Mouse (Mus musculus) embryonic fibroblast, embryonic 13.5 days (primary cell): ENCODE measurements around the gene Olfr521. TPM values are rescaled to one million over a fixed set of nuclear protein-coding genes. Genes with fewer than 3 reads are reported as not detected.
A peak's percentile ranks its signal among the peaks of the same experiment; 100 is the strongest.
"Not testable (repeated sequence)": the region's sequence is repeated elsewhere in the genome, so short reads cannot be mapped to it uniquely, and the experiment has no call there.

ENCODE experiments used
- H3K27ac ChIP-seq: 2 replicates; pipeline ENCODE4 v1.5.1; 2012; ENCODE audit warnings: low read length, control low read depth, inconsistent platforms; ENCODE audit not compliant: insufficient read depth
- H3K4me1 ChIP-seq: 2 replicates; pipeline ENCODE4 v1.6.1; 2011; ENCODE audit warnings: low read length; ENCODE audit not compliant: control insufficient read depth, insufficient read depth
- H3K4me3 ChIP-seq: 2 replicates; pipeline ENCODE4 v1.5.1; 2011; ENCODE audit warnings: mild to moderate bottlenecking, control low read depth, low read length; ENCODE audit not compliant: insufficient read depth
- CTCF ChIP-seq: IDR thresholded peaks from 2 replicates; pipeline ENCODE4 v1.5.1; 2011; ENCODE audit warnings: mild to moderate bottlenecking, control low read depth, low read length, moderate library complexity, borderline replicate concordance; ENCODE audit not compliant: insufficient read depth
- POLR2A ChIP-seq: IDR thresholded peaks from 2 replicates; pipeline ENCODE4 v1.6.1; 2011; ENCODE audit warnings: low read depth, mild to moderate bottlenecking, control low read depth, low read length, moderate library complexity
- polyA plus RNA-seq: library from polyadenylated mRNA; stranded (reverse); fragments of >200 nt; gene quantifications from 2 replicates; pipeline ENCODE4 v1.2.4, GENCODE M21; 2011; ENCODE audit warnings: low read depth; ENCODE audit not compliant: missing spikeins, insufficient read length

Olfr521 gene
- polyA plus RNA-seq, 1 experiment = not detected

DNA sequence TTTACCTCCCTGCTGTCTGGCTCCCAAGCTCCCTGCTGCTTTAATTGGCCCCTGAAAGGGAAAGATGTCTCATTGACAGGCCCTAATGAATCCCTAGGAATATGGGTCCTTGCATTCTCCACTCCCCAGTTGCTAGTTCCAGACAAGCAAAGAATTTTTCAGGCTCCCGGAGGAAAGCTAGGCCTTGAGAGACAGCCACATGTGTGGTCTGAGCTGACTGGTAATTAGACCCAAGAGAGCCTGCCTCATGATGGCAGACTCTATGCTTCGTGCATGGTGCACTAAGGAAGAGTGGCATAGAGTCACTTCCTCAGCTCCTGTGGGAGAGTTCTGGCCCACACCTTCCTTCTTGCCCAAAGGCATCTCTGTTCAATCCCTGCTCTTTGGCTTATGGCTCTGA is 24.6 kb downstream of the Olfr521 start:
- TF ChIP-seq CTCF (no peak), POLR2A (no peak)

DNA sequence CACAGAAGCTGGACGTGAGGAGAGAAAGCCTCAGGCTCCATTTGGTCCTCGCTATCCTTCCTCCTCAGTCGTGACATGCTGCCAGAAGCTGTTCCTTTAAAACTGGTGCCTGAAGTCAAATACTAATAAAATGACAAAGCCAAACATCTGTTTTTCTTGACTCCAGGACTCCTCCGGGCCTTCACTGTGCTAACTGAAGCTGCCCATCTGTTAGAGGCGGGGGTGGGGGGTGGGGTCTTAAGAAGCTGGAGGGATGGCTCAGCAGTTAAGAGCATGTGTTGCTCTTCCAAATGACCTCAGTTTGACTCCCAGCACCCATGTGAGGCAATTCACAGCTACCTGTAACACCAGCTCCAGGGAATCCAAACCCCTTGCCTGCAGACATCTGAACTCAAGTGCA is 25.3 kb downstream of the Olfr521 start:
- H3K4me1 ChIP-seq = no peaks in the 10 kb centered on the region

More for the DNA sequence above, 24.6 kb downstream of the Olfr521 start:
- Histone ChIP-seq H3K4me1 (no peaks in the 10 kb centered on the region), H3K4me3 (no peak overlapping the region), H3K27ac (no peak overlapping the region)

GRCm38 (mm10) chr7:99790816-99791215 is 27.5 kb downstream of the Olfr521 start:
- Histone ChIP-seq H3K27ac (no peak overlapping the region), H3K4me1 (no peaks in the 10 kb centered on the region), H3K4me3 (no peak overlapping the region)
- no peak for TF ChIP-seq CTCF
- no peak for TF ChIP-seq POLR2A

More for the DNA sequence above, 25.3 kb downstream of the Olfr521 start:
- TF ChIP-seq POLR2A = no peak
- TF ChIP-seq CTCF = no peak
- H3K27ac ChIP-seq = no peak overlapping the region
- H3K4me3 ChIP-seq = no peak overlapping the region

GRCm38 (mm10) chr7:99794096-99794495 is 30.8 kb downstream of the Olfr521 start:
- H3K4me1 ChIP-seq = no peaks in the 10 kb centered on the region
- no peak overlapping the region for H3K27ac ChIP-seq
- no peak overlapping the region for H3K4me3 ChIP-seq
- no peak for TF ChIP-seq CTCF
- no peak for TF ChIP-seq POLR2A

GRCm38 (mm10) chr7:99795192-99795981 is 32.1 kb downstream of the Olfr521 start:
- Histone ChIP-seq H3K4me1 (no peaks in the 10 kb centered on the region), H3K4me3 (no peak overlapping the region), H3K27ac (no peak overlapping the region)
- no peak for TF ChIP-seq POLR2A
- no peak for TF ChIP-seq CTCF

DNA sequence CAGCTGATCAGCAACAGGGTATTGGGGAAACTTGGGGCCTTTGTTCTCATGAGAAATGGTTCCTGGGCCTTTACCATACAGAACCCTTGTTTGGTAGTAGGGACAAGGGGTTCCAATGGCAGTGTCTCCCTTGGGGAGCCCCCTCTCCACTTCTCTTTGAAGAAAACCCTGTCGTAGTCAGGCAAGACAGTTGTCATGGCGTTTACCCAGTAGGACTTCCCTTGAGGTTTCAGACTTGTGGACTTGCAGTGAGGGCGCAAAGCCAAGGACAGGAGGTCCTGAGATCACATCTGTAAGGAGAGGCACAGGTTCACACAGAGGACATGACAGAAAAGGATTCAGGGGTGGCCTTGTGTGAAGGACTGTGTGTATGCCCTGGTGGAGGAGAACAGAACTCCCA is 33.2 kb downstream of the Olfr521 start:
- Histone ChIP-seq H3K27ac (no peak overlapping the region), H3K4me1 (no peaks in the 10 kb centered on the region), H3K4me3 (no peak overlapping the region)
- TF ChIP-seq POLR2A (no peak), CTCF (no peak)

DNA sequence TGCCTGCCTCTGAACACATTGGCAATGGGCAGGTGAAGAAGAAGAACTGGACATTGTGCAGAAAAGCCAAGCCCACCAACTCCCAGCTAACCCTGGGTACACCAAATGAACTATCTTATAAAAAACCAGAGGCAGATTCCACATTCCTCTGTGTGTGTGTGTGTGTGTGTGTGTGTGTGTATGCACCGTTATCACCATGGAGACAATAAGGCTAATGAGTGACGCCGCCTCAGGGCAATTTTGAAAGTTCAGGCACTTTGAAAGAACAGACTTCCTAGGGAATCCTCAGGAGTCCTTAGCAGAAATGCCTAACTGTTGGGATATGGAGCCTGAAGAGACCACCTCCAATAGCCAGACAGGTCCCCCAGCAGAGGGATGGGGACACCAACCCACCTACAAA is 34.0 kb downstream of the Olfr521 start:
- Histone ChIP-seq H3K27ac (no peak overlapping the region), H3K4me1 (no peaks in the 10 kb centered on the region), H3K4me3 (no peak overlapping the region)
- no peak for TF ChIP-seq POLR2A
- no peak for TF ChIP-seq CTCF

GRCm38 (mm10) chr7:99797911-99798647 is 34.8 kb downstream of the Olfr521 start:
- no peak overlapping the region for H3K27ac ChIP-seq
- 0 out of 2 replicates have a peak, but pooled peaks have one; percentile 22 for TF ChIP-seq CTCF
- TF ChIP-seq POLR2A = no peak
- no peaks in the 10 kb centered on the region for H3K4me1 ChIP-seq
- no peak overlapping the region for H3K4me3 ChIP-seq

GRCm38 (mm10) chr7:99799118-99799517 is 35.8 kb downstream of the Olfr521 start:
- TF ChIP-seq POLR2A (no peak), CTCF (no peak)
- H3K4me1 ChIP-seq = no peaks in the 10 kb centered on the region
- no peak overlapping the region for H3K27ac ChIP-seq
- no peak overlapping the region for H3K4me3 ChIP-seq

GRCm38 (mm10) chr7:99803535-99803934 is 40.2 kb downstream of the Olfr521 start:
- no peak overlapping the region for H3K4me3 ChIP-seq
- no peak overlapping the region for H3K27ac ChIP-seq
- TF ChIP-seq POLR2A = no peak
- no peaks in the 10 kb centered on the region for H3K4me1 ChIP-seq

- H3K27ac ChIP-seq, H3K4me3 ChIP-seq, H3K4me1 ChIP-seq: not testable (repeated sequence)
Measured at GRCm38 (mm10) chr7:99804033-99804432, 40.7 kb downstream of the Olfr521 start.
